Mouse (Mus musculus) gastrocnemius, postnatal 25 days (tissue): ENCODE results near the gene Hpse2. TPM values are rescaled to one million over a fixed set of nuclear protein-coding genes. Genes with fewer than 3 reads are reported as not detected.
"Not testable (repeated sequence)": the region's sequence is repeated elsewhere in the genome, so short reads cannot be mapped to it uniquely, and the experiment has no call there.

ENCODE experiments used
- DNase-seq: peaks from one replicate; pipeline ENCODE4 v3.0.0; 2022
- total RNA-seq, 2 experiments: library from RNA; stranded (reverse); gene quantifications; 1 replicate in 1 of 2; 2 replicates in 1 of 2; pipeline ENCODE4 v1.2.3; 2021

The Hpse2 gene
- total RNA-seq, 2 experiments from 2014 or later: 0.80 TPM; not detected in 1

- no peak for DNase-seq
These were observed 537.7 kb downstream of the Hpse2 start for GRCm38 (mm10) chr19:42850444-42850843.

GRCm38 (mm10) chr19:42839621-42840294 lies 548.4 kb downstream of the Hpse2 start:
- no peak for DNase-seq

GRCm38 (mm10) chr19:42839118-42839517 lies 549.0 kb downstream of the Hpse2 start:
- no peak for DNase-seq

- DNase-seq: no peak
These were observed 549.9 kb downstream of the Hpse2 start for GRCm38 (mm10) chr19:42838271-42838670.

GRCm38 (mm10) chr19:42837591-42837990 lies 550.6 kb downstream of the Hpse2 start:
- no peak for DNase-seq

- DNase-seq: no peak
These were observed 555.0 kb downstream of the Hpse2 start for GRCm38 (mm10) chr19:42833126-42833525.

GRCm38 (mm10) chr19:42832251-42832650 lies 555.9 kb downstream of the Hpse2 start:
- DNase-seq: no peak

- DNase-seq: no peak
These were observed 559.0 kb downstream of the Hpse2 start for GRCm38 (mm10) chr19:42829196-42829595.

- no peak for DNase-seq
These were observed 560.3 kb downstream of the Hpse2 start for GRCm38 (mm10) chr19:42827843-42828242.

GRCm38 (mm10) chr19:42820109-42820508 lies 568.0 kb downstream of the Hpse2 start:
- no peak for DNase-seq

GRCm38 (mm10) chr19:42817761-42818160 lies 570.4 kb downstream of the Hpse2 start:
- DNase-seq: no peak

- DNase-seq: no peak
These were observed 571.9 kb downstream of the Hpse2 start for GRCm38 (mm10) chr19:42816261-42816660.

- DNase-seq: no peak
These were observed 578.0 kb downstream of the Hpse2 start for GRCm38 (mm10) chr19:42810140-42810539.

GRCm38 (mm10) chr19:42809491-42809890 lies 578.7 kb downstream of the Hpse2 start:
- no peak for DNase-seq

GRCm38 (mm10) chr19:42797866-42798265 lies 590.3 kb downstream of the Hpse2 start:
- DNase-seq: no peak

- no peak for DNase-seq
These were observed 592.4 kb downstream of the Hpse2 start for GRCm38 (mm10) chr19:42795801-42796200.

GRCm38 (mm10) chr19:42794914-42795613 lies 593.1 kb downstream of the Hpse2 start:
- DNase-seq: peak; percentile 65

GRCm38 (mm10) chr19:42788311-42788710 lies 599.8 kb downstream of the Hpse2 start:
- no peak for DNase-seq

GRCm38 (mm10) chr19:42785562-42786220 lies 602.5 kb downstream of the Hpse2 start:
- DNase-seq: no peak

- no peak for DNase-seq
These were observed 603.0 kb downstream of the Hpse2 start for GRCm38 (mm10) chr19:42785129-42785528.

GRCm38 (mm10) chr19:42780156-42780538 lies 608.0 kb downstream of the Hpse2 start:
- not testable (repeated sequence) for DNase-seq

GRCm38 (mm10) chr19:42779531-42780155 lies 608.5 kb downstream of the Hpse2 start, which contains the start of gene Hps1:
TSS of gene Hps1 (minus strand) at chr19:42779978.
- DNase-seq: peak; percentile 87

GRCm38 (mm10) chr19:42777801-42778200 lies 610.4 kb downstream of the Hpse2 start:
- DNase-seq: no peak
